Mouse (Mus musculus) liver, adult 2 months (tissue): ENCODE results near the gene Rnf111. TPM values are rescaled to one million over a fixed set of nuclear protein-coding genes. Genes with fewer than 3 reads are reported as not detected.

Experiments used
- DNase-seq: peaks from one replicate; pipeline ENCODE4 v3.0.0-alpha.2; 2011; ENCODE audit warnings: low read depth, low spot score; ENCODE audit errors: extremely low read depth
- H3K27ac ChIP-seq: fragments of 200-500 bp; replicated peaks from 2 replicates; pipeline ENCODE4 v1.5.1; 2012; ENCODE audit warnings: low read depth, mild to moderate bottlenecking, control low read depth, inconsistent platforms, low read length; ENCODE audit not compliant: insufficient read depth
- H3K27me3 ChIP-seq: fragments of 200-500 bp; 2 replicates; pipeline ENCODE4 v1.6.1; 2012; ENCODE audit warnings: mild to moderate bottlenecking, moderate library complexity, low read length, inconsistent platforms; ENCODE audit not compliant: control insufficient read depth, insufficient read depth
- H3K36me3 ChIP-seq: fragments of 200-500 bp; 2 replicates; pipeline ENCODE4 v1.6.1; 2012; ENCODE audit warnings: low read length, inconsistent platforms; ENCODE audit not compliant: control insufficient read depth, insufficient read depth
- H3K4me1 ChIP-seq: fragments of 200-500 bp; 2 replicates; pipeline ENCODE4 v1.6.1; 2011; ENCODE audit warnings: low read length; ENCODE audit not compliant: control insufficient read depth, insufficient read depth
- H3K4me3 ChIP-seq: fragments of 200-500 bp; 2 replicates; pipeline ENCODE4 v1.5.1; 2011; ENCODE audit warnings: low read depth, mild to moderate bottlenecking, control low read depth, low read length, moderate library complexity; ENCODE audit not compliant: insufficient read depth
- H3K79me2 ChIP-seq: fragments of 200-500 bp; 2 replicates; pipeline ENCODE4 v1.6.1; 2012; ENCODE audit warnings: inconsistent platforms, mild to moderate bottlenecking, low read length, moderate library complexity; ENCODE audit not compliant: control insufficient read depth, insufficient read depth
- H3K9ac ChIP-seq: fragments of 200-500 bp; 2 replicates; pipeline ENCODE4 v1.6.1; 2012; ENCODE audit warnings: low read depth, mild to moderate bottlenecking, control low read depth, inconsistent platforms, low read length
- CTCF ChIP-seq: fragments of 200-500 bp; IDR thresholded peaks from 2 replicates; pipeline ENCODE4 v1.5.1; 2011; ENCODE audit warnings: low read depth, low read length, control low read depth
- POLR2A ChIP-seq: fragments of 200-500 bp; IDR thresholded peaks from 2 replicates; pipeline ENCODE4 v1.6.1; 2011; ENCODE audit warnings: low read length, control low read depth; ENCODE audit not compliant: insufficient read depth; ENCODE audit errors: extremely low read depth
- WGBS: fragments of 180-500 bp; shearing (Covaris S2); methylation state at CpG from one replicate; pipeline ENCODE4 v1.1.7; 2018; 5-methylcytosine and 5-hydroxymethylcytosine counted together
- polyA plus RNA-seq: library from polyadenylated mRNA; depleted of rRNA; stranded (reverse); fragments of >200 nt; gene quantifications from 2 replicates; pipeline ENCODE4 v1.2.3, GENCODE M21; 2012; rRNA removed
- total RNA-seq: library from RNA; depleted of rRNA; stranded (reverse); fragments of >200 nt; gene quantifications from 2 replicates; pipeline ENCODE4 v1.2.3, GENCODE M21; 2014; rRNA removed

Gene Rnf111
- total and polyA plus RNA-seq, 2 experiments: 18.4 to 23.5 TPM

GRCm38 (mm10) chr9:70384494-70384893 is 119.0 kb downstream of the Rnf111 start:
- peaks cover 41% of the 10 kb centered on the region for H3K36me3 ChIP-seq
- H3K9ac ChIP-seq: no peak overlapping the region
- TF ChIP-seq POLR2A (no peak), CTCF (no peak)

GRCm38 (mm10) chr9:70383750-70384149 is 119.8 kb downstream of the Rnf111 start:
- Histone ChIP-seq H3K79me2 (no peaks in the 10 kb centered on the region), H3K36me3 (peaks cover 41% of the 10 kb centered on the region), H3K27ac (no peak overlapping the region), H3K27me3 (no peaks in the 10 kb centered on the region), H3K4me3 (no peak overlapping the region), H3K9ac (no peak overlapping the region), H3K4me1 (no peaks in the 10 kb centered on the region)
- TF ChIP-seq CTCF (no peak), POLR2A (no peak)
- 91% methylated on average over 10 of the region's 10 CpGs for WGBS
- no peak for DNase-seq

More at GRCm38 (mm10) chr9:70384494-70384893, 119.0 kb downstream of the Rnf111 start:
- 94% methylated on average over 4 of the region's 4 CpGs for WGBS
- no peaks in the 10 kb centered on the region for H3K27me3 ChIP-seq
- no peak overlapping the region for H3K27ac ChIP-seq
- no peaks in the 10 kb centered on the region for H3K79me2 ChIP-seq
- no peak overlapping the region for H3K4me3 ChIP-seq
- H3K4me1 ChIP-seq: no peaks in the 10 kb centered on the region
- DNase-seq: no peak

- Histone ChIP-seq H3K4me1 (no peaks in the 10 kb centered on the region), H3K9ac (no peak overlapping the region), H3K36me3 (peaks cover 48% of the 10 kb centered on the region), H3K79me2 (no peaks in the 10 kb centered on the region), H3K27me3 (no peaks in the 10 kb centered on the region), H3K4me3 (no peak overlapping the region), H3K27ac (no peak overlapping the region)
- DNase-seq: no peak
- no peak for TF ChIP-seq POLR2A
- no peak for TF ChIP-seq CTCF
- WGBS: 75% methylated on average over 12 of the region's 12 CpGs
These were observed 121.4 kb downstream of the Rnf111 start for GRCm38 (mm10) chr9:70382091-70382490.

- H3K79me2 ChIP-seq: no peaks in the 10 kb centered on the region
- H3K36me3 ChIP-seq: peaks cover 46% of the 10 kb centered on the region
- no peak overlapping the region for H3K27ac ChIP-seq
- TF ChIP-seq POLR2A (no peak), CTCF (no peak)
- no peak for DNase-seq
- 91% methylated on average over 7 of the region's 7 CpGs for WGBS
- H3K4me3 ChIP-seq: no peak overlapping the region
- no peaks in the 10 kb centered on the region for H3K4me1 ChIP-seq
- H3K9ac ChIP-seq: no peak overlapping the region
- no peaks in the 10 kb centered on the region for H3K27me3 ChIP-seq
These were observed 123.7 kb downstream of the Rnf111 start for GRCm38 (mm10) chr9:70379502-70380467.

Other genes with a start within 250 kb of the Rnf111 start
- 0.37 and 2.0 TPM in 2 replicates for gene Ccnb2, start 82.2 kb downstream of the Rnf111 start, total RNA-seq
- gene Ccnb2, start 82.2 kb downstream of the Rnf111 start, polyA plus RNA-seq: 0.17 and 0.29 TPM in 2 replicates
- gene Sltm, start 39.0 kb upstream of the Rnf111 start, total RNA-seq: 16.5 and 17.6 TPM in 2 replicates
- 2.8 and 3.5 TPM in 2 replicates for gene Sltm, start 39.0 kb upstream of the Rnf111 start, polyA plus RNA-seq
- gene Gm10642, start 152.5 kb upstream of the Rnf111 start, total RNA-seq: 1.7 and 1.9 TPM in 2 replicates
- gene Gm10642, start 152.5 kb upstream of the Rnf111 start, polyA plus RNA-seq: 1.4 and 1.6 TPM in 2 replicates
- gene Mindy2, start 153.4 kb upstream of the Rnf111 start, total RNA-seq: 17.2 and 18.2 TPM in 2 replicates
- 2.5 and 3.0 TPM in 2 replicates for gene Mindy2, start 153.4 kb upstream of the Rnf111 start, polyA plus RNA-seq
- 16.8 TPM in 2 replicates for gene Adam10, start 175.3 kb upstream of the Rnf111 start, total RNA-seq
- gene Adam10, start 175.3 kb upstream of the Rnf111 start, polyA plus RNA-seq: 4.9 and 5.0 TPM in 2 replicates